Mouse (Mus musculus) olfactory bulb, adult 2 months (tissue): ENCODE results near the gene Yipf1. TPM values are rescaled to one million over a fixed set of nuclear protein-coding genes. Genes with fewer than 3 reads are reported as not detected.
A peak's percentile ranks its signal among the peaks of the same experiment; 100 is the strongest.

Source experiments
- H3K27ac ChIP-seq: fragments of 200-500 bp; 2 replicates; pipeline ENCODE4 v1.5.1; 2012; ENCODE audit warnings: low read depth, low read length; ENCODE audit not compliant: insufficient read depth
- H3K4me1 ChIP-seq: fragments of 200-500 bp; 2 replicates; pipeline ENCODE4 v1.6.1; 2012; ENCODE audit warnings: low read length; ENCODE audit not compliant: control insufficient read depth, insufficient read depth
- H3K4me3 ChIP-seq: fragments of 200-500 bp; 2 replicates; pipeline ENCODE4 v1.5.1; 2012; ENCODE audit warnings: mild to moderate bottlenecking, low read depth, low read length, moderate library complexity; ENCODE audit not compliant: insufficient read depth
- CTCF ChIP-seq: fragments of 200-500 bp; IDR thresholded peaks from 2 replicates; pipeline ENCODE4 v1.5.1; 2012; ENCODE audit warnings: low read depth, mild to moderate bottlenecking, low read length, moderate library complexity; ENCODE audit not compliant: insufficient read depth
- POLR2A ChIP-seq: fragments of 200-500 bp; IDR thresholded peaks from 2 replicates; pipeline ENCODE4 v1.6.1; 2012; ENCODE audit warnings: mild to moderate bottlenecking, low read depth, low read length, moderate library complexity; ENCODE audit not compliant: insufficient read depth
- WGBS: fragments of 180-500 bp; shearing (Covaris S2); methylation state at CpG from one replicate; pipeline ENCODE4 v1.1.7; 2018; 5-methylcytosine and 5-hydroxymethylcytosine counted together
- polyA plus RNA-seq: library from polyadenylated mRNA; stranded (reverse); fragments of >200 nt; gene quantifications from 2 replicates; pipeline ENCODE4 v1.2.4, GENCODE M21; 2012; ENCODE audit warnings: low replicate concordance; ENCODE audit not compliant: missing spikeins, insufficient read depth, insufficient read length

The Yipf1 gene
- not detected in 2 replicates for polyA plus RNA-seq

GRCm38 (mm10) chr4:107313690-107314478, at the start of gene Yipf1:
Gene Yipf1, plus strand, starts transcription at chr4:107314363.
- TF ChIP-seq POLR2A = peak; percentile 53; the same call in 1 of the 2 replicates
- no peak for TF ChIP-seq CTCF
- H3K27ac ChIP-seq = peak within 1 kb of the TSS; percentile 33; the same call in 1 of the 2 replicates
- H3K4me1 ChIP-seq = peaks cover 14% of the 10 kb centered on the region
- under 1% methylated on average over 29 of the region's 29 CpGs for WGBS
- H3K4me3 ChIP-seq = peak within 1 kb of the TSS; percentile 64

DNA sequence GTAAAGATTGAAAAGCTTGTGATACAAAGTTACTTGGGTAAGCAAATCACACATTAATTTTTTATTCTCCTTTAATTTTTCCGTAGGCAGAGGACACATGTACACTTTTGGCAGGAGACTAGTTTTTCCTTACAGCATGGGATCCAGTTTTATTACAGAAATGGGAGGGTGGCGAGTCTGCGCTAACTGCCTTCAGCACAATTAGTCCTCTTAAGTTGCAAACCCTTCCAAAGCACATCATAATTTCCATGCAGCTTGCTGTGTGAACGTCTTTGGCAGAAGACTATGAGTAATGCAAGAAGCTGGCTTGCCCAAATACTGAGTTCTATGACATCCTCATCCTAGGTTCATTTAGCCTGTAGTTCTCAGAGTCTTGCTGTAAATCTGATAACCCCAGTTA, 40.5 kb upstream of the Yipf1 start:
- H3K4me1 ChIP-seq = no peaks in the 10 kb centered on the region
- no peak overlapping the region for H3K4me3 ChIP-seq
- no peak for TF ChIP-seq POLR2A
- TF ChIP-seq CTCF = no peak
- H3K27ac ChIP-seq = no peak overlapping the region
- WGBS = 61% methylated on average over 4 of the region's 4 CpGs

DNA sequence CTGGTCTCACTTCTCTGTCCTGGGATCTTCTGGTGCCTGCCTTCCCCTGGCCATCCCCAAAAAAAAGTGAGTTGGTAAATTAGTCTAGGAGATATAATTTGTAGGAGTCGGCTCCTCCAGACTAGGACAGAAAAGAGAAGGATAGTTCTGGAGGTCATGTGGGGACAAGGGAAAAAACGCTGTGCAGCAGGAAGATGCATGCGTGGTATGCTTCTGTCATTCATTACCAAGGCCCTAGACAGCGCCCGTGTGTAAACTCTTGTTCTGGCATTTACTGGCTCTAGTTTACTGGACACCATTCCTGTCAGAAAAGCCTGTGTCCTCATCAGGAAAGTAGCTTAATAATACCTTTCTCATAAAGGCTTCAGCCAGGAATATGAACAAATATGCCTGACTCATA, 39.7 kb upstream of the Yipf1 start:
- 76% methylated on average over 5 of the region's 5 CpGs for WGBS
- H3K4me1 ChIP-seq = no peaks in the 10 kb centered on the region
- TF ChIP-seq POLR2A = no peak
- TF ChIP-seq CTCF = no peak
- H3K27ac ChIP-seq = no peak overlapping the region
- H3K4me3 ChIP-seq = no peak overlapping the region

- TF ChIP-seq CTCF (no peak), POLR2A (no peak)
- H3K4me3 ChIP-seq = no peak overlapping the region
- H3K27ac ChIP-seq = no peak overlapping the region
- WGBS = 35% methylated on average over 8 of the region's 8 CpGs
- no peaks in the 10 kb centered on the region for H3K4me1 ChIP-seq
These were observed 35.9 kb upstream of the Yipf1 start for GRCm38 (mm10) chr4:107278188-107278707.

DNA sequence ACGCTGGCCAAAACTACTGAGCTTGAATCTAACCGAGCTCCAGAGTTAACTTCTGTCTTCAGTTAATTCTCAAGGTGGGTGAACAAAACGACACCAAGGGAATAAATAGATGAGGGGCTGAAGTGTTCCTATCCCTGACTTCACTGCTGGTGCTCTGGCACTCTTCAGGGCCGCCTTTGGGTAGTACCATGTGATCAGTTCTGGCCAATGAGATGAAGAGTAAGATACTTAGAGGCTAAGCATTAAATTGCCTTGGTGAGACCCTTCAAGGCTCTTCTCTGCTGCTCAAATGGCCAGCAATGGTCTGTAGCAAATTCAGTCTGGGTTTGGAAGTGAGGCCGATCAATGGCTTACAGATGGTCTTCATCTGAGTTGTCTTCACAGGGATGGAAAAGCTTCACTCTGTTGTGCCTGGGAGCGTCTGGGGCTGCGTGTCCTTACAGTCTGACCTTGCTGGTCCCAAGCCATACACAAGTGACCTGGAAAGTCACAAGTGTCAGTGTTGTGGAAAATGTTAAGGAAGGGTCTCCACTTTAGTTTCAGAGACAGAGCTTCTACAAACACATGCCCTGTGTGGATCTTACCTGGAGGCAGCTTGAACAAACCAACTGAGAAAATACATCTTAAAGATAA, 33.2 kb upstream of the Yipf1 start:
- H3K4me3 ChIP-seq = no peak overlapping the region
- 89% methylated on average over 7 of the region's 7 CpGs for WGBS
- no peaks in the 10 kb centered on the region for H3K4me1 ChIP-seq
- no peak for TF ChIP-seq CTCF
- TF ChIP-seq POLR2A = no peak
- H3K27ac ChIP-seq = no peak overlapping the region

DNA sequence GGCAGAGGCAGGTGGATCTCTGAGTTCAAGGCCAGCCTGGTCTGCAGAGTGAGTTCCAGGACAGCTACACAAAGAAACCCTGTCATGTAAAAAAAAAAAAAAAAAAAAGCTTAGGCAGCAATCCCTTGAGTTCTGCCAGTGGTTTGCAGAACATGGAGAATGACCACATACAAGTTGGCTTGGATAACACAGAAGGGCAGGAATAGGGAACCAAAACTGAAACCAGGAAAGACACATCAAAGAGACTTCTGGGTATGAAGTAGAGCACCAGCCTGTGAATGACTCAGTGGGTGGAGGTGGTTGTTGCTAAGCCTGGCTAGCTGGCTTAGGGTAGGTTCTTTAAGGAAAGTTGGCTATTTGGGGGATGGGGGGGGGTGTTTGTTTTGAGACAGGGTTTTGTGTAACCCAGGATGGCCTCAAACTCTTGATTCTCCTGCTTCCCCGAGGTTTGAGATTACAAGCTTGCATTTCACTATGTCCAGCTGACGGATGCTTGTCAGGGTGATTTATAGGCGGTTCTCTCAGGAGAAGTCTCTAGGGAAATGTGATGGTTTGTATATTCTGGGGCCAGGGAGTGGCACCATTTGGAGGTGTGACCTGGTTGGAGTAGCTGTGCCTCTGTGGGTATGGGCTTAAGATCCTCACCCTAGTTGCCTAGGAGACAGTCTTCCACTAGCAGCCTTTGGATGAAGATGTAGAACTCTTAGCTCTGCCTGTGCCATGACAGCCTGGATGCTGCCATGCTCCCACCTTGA, 28.5 kb upstream of the Yipf1 start:
- Histone ChIP-seq H3K4me3 (no peak overlapping the region), H3K4me1 (no peaks in the 10 kb centered on the region), H3K27ac (no peak overlapping the region)
- 84% methylated on average over 3 of the region's 3 CpGs for WGBS
- no peak for TF ChIP-seq POLR2A
- TF ChIP-seq CTCF = no peak

- Histone ChIP-seq H3K27ac (no peak overlapping the region), H3K4me3 (no peak overlapping the region), H3K4me1 (no peaks in the 10 kb centered on the region)
- TF ChIP-seq POLR2A = no peak
- TF ChIP-seq CTCF = no peak
- WGBS = 90% methylated on average over 8 of the region's 8 CpGs
These were observed 27.8 kb upstream of the Yipf1 start for GRCm38 (mm10) chr4:107286386-107286785.

DNA sequence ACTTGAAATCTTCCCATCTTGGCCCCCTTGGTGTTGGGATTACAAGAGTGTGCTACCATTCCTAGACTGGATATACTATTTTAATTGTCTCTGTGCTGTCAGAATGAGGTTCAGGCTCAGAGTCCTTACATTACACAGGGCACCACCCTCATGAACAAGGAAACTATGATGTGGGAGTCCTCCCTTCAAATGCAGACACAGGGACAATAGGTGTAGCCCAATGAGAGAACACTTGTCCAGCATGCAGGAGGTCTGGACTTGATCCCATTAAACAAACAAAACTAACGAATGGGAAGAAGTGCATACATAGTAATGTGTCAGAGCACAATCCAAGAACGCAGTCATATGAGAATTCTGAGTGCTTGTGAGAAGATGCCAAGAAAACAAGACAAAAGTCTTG, 26.6 kb upstream of the Yipf1 start:
- 58% methylated on average over 2 of the region's 2 CpGs for WGBS
- TF ChIP-seq CTCF (no peak), POLR2A (no peak)
- H3K4me3 ChIP-seq = no peak overlapping the region
- H3K4me1 ChIP-seq = no peaks in the 10 kb centered on the region
- H3K27ac ChIP-seq = no peak overlapping the region

DNA sequence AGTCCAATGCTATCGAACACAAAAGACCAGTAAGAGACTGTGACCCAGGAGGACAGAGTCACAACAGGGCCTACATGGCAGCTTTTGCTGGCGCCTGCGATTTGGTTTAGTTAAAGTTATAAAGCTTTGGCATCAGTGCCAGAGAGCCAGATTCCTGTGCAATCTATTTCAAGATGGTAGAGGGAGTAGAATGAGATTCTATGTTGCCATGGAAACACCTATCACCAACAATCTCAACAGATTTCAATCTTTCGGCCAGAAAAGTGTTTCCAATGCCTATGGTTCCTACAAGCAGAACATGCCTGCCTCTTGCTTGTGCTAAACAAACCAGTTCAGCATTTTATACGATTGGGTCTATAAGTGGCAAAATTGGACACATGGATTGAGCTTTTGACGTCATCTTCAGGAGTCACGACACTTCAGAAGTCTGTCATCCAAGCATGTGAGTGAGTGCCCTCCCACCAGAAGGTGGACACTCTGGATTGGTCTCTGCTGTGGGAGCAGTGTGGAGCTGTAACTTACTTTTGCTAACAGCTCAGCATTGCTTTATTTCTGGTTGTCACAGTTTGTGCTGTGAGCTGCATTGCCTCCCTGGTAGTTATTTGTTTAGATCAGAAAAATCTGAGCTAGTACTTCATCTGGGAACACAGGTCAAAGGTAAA, 22.4 kb upstream of the Yipf1 start:
- TF ChIP-seq POLR2A (no peak), CTCF (no peak)
- no peak overlapping the region for H3K27ac ChIP-seq
- no peak overlapping the region for H3K4me3 ChIP-seq
- no peaks in the 10 kb centered on the region for H3K4me1 ChIP-seq
- WGBS = 85% methylated on average over 7 of the region's 7 CpGs
